Mouse (Mus musculus) left cerebral cortex, postnatal 36 days (tissue): ENCODE data around the gene Ptpn13. TPM values are rescaled to one million over a fixed set of nuclear protein-coding genes. Genes with fewer than 3 reads are reported as not detected.

ENCODE experiments used
- DNase-seq, 2 experiments: peaks; one replicate each; pipeline ENCODE4 v3.0.0; 2021 to 2022; ENCODE audit warnings: low spot score in 2 of 2, mixed read lengths in 1 of 2
- intact Hi-C: fragments of 180-260 bp; cut with DNase I; formaldehyde crosslinking; loops from one replicate; pipeline ENCODE4 v1.15.1; 2025
- total RNA-seq, 2 experiments: library from RNA; stranded (reverse); gene quantifications; 2 replicates each; pipeline ENCODE4 v1.2.3; 2021

Ptpn13 gene
- total RNA-seq, 2 experiments from 2014 or later, result 8.3 to 11.6 TPM

- no peak for DNase-seq
- intact Hi-C loops, result loop anchor here (5.0 kb wide), 1 partner anchor 58 kb away; no protein-coding TSS in a partner anchor
Measured at GRCm38 (mm10) chr5:103420568-103420967, 4.4 kb upstream of the Ptpn13 start.

- no peak for DNase-seq
- intact Hi-C loops, result loop anchor here (5.0 kb wide), 1 partner anchor 60 kb away; no protein-coding TSS in a partner anchor
Measured at GRCm38 (mm10) chr5:103422609-103423008, 2.4 kb upstream of the Ptpn13 start.

DNA sequence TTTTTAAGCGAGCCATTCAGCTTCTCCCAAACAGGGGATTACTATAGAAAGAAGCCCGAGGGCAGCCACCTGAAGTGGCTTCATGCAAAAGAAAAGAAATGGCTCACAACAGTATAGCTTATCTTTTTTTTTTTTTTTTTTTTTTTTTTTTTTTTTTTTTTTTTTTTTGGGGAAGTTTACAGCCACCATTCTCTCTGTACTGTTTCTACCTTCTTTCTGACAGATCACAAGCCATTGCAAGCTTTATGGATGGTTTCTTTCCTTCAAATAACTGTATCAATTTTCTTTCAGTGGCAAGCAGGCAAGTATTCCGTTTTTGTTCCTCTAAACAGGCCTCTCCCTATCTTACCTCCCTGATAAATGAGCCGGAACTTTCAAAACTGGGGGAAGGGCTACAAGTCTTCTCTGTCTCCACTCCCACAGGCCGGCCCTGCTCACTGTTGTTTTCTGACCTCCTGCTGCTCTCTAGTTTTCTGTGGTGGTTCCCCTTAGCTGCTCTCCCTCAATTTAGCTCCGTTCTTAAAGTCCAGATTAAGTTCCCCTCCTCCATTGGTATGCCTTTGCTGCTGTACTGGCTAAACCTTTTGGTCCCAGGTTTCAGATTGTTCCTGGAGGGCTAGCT lies 1.6 kb upstream of the Ptpn13 start:
- intact Hi-C loops, result loop anchor here (5.0 kb wide), 1 partner anchor 61 kb away; no protein-coding TSS in a partner anchor
- no peak for DNase-seq

DNA sequence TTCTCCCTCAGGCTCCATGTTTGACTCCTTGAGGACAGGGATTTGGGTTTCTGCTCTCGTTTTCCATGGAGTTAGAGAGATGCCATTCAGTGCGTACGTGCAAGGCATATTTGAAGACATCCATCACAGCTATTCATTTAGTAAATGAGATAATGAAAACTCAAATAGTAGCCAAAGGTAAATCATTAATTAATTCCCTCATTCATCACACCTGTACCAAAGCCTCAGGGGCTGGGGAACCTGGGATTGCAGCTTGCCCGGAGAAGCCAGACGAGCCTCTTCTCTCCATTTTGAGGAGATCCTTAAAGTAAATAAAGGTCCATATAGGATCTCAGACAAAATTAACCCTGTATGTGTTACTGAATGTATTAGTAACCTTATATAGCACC lies 1.1 kb upstream of the Ptpn13 start:
- intact Hi-C loops, result loop anchor here (5.0 kb wide), 1 partner anchor 62 kb away; no protein-coding TSS in a partner anchor
- no peak for DNase-seq

DNA sequence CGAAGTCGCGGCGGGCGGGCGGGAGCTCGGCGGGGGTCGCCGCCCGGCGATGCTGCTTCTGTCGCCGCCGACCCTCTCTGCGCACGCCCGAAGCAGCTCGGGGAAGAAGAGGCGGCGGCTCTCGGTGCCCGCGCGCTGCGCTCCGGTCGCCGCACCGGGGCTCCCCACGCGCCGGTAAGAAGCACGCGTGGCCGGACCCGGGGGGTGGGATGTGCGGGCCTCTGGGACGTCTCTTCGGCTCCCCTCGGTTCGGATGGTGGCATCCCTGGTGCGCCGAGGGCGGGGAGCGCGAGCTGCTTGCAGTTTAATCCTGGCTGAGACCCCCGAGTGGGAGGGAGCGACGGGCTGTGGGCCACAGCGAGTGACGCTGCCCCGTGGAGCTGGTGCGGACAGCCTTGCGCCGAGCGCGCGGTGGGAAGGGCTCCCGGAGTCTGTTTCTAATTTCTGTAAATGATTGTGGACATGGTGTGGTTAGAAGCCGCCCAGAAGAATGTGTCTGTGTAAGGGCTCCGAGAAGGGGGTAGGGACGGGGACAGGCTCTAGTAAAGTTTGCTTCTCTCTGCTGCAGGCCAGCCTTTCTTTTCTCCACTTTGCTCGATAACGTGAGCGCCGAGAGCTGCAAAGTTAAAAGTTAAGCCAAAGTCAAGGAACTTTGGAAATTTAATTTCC lies 505 bp downstream of the Ptpn13 start:
- intact Hi-C loops, result no loop called here

GRCm38 (mm10) chr5:103426250-103426649 lies 1.3 kb downstream of the Ptpn13 start:
- no peak for DNase-seq
- intact Hi-C loops, result no loop called here

More for the DNA sequence above, 505 bp downstream of the Ptpn13 start:
- peak; percentile 7 to 21 for DNase-seq

GRCm38 (mm10) chr5:103430986-103431385 lies 6.0 kb downstream of the Ptpn13 start:
- DNase-seq, result no peak
- intact Hi-C loops, result no loop called here

DNA sequence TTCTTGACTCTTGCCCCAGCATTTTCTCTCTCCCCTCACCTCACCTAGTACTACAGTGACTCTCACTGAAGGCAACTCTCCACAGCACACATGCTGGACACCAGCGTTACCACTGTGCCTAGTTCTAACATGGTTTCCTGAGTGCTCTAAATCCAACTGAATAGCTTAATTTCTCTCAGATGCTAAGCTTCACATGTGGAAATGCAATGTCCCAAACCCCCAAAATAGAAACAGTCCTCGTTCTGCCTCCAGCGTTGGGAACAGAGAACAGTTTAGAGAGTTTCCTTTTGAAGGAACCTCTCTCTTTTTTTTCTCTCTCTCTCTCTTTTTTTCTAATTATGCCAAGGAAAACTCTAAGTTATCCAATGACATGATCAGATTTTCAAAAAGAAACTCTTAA lies 6.5 kb downstream of the Ptpn13 start:
- intact Hi-C loops, result no loop called here
- DNase-seq, result no peak

DNA sequence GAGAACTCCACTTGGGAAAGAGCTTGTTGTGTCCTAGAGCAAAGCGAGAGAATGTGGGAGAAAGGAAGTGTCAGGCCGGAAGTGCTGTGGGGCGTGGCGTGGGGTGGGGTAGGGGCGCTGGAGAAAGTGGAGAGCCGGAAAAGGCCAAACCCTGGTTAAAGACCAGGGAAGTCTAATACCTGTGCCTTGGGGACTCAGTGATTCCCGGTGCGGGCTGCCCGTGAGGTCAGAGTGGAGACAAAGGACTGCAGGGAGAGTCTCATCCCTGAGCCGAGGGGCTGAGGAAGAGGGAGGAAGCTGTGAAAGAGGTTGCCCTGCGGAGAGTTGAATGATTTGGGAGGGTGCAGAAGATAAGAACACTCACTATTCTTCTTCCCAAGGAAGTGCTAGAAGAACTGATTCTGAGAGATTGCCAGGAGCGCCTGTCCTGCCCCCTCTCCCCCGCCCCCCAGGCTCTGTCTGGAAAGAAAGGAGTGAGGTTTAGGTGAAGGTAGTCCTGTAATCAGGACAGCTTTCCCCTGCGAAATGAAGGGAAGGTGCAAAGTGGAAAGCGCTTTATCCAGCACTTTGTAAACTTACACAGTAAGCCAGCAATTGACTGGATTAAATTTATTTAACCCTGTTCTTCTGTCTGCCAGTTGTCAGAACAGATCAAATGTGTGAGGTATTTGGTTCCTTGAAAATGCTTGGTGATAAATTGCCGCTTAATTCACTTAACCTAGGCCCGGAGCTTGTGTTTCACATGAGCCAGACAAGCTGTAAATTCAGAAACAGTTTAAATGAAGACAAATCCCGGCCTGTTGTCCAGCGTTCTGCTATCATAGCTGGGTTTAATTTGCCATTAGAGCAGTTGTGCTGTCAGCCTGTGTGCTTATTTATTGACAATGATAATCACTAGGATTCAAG lies 11.3 kb downstream of the Ptpn13 start:
- DNase-seq, result no peak
- intact Hi-C loops, result no loop called here

DNA sequence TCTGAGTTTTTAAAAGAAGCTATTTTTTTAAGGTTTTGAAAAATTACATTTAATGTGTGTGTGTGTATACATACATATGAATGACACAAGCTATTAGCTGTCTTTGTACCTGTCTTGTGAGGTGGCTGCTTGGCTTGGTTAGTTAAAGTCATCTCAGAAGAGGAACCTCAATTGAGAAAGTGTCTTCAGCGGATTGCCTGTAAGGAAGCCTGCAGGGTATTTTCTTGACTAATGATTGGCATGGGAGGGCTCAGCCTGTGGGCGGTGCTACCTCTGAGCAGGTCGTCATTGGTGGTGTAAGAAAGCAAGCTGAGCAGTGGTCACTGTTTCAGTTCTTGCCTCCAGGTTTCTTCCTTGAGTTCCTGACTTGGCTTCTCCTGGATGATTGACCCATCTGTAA lies 12.7 kb downstream of the Ptpn13 start:
- intact Hi-C loops, result no loop called here
- DNase-seq, result no peak

GRCm38 (mm10) chr5:103439171-103439570 lies 14.2 kb downstream of the Ptpn13 start:
- no peak for DNase-seq
- intact Hi-C loops, result no loop called here

DNA sequence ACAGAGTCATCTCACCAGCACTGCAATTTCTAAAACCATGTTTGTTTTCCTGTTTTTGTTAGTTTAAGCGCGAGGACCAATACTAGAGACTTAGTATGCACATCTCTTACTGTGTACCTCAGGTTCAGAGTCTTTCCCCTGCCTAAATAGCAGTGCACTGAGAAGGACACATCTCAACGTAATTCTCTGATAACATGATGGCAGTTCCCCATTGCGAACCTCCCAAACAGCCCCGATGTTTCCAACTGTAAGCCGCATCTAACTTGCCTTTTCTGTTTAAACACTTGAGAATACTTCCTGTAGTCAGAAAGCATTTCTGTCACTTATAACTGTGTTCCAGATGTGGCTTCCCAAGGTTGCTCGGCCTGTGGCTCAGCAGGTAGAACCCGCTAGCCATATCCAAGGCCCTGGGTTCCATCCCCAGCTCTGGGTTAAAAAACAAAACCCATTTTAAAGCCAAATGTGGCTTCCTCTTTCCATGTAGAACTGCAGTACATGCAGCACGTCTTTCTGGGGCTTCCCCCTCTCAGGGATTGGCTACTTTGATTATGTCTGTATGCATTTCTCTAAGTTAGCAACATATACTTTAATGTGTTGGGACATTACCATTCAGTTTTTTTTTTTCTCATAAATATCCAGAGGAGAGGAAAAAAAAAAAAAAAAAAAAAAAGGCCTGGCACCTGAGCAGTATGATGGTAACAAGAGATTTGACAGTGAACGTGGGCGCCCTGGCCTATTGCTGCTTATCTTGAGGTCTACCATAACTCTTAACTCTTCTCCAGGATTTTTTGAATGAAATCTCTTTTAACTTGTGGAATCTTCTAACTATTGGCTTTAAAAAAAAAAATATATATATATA lies 15.7 kb downstream of the Ptpn13 start:
- no peak for DNase-seq
- intact Hi-C loops, result no loop called here

DNA sequence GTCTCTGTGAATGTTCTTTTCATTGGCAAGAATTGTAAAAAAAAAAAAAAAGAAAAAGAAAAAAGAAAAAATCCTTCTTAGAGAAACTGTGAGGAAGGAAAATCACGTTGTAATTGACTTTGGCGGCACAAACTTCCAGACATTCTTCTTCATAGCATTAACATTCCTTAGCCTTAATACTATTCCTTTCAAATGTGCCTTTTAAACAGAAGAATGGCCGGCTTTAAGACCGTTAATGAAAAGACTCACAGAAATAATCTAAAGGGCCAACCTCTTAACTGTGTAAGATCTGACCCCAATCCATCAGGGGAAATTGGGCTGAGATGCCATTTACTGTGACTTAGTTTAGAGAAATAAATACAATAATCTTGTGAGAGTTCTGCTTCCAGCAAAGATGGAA lies 16.7 kb downstream of the Ptpn13 start:
- intact Hi-C loops, result no loop called here
- DNase-seq, result no peak

GRCm38 (mm10) chr5:103442269-103442688 lies 17.3 kb downstream of the Ptpn13 start:
- DNase-seq, result no peak
- intact Hi-C loops, result no loop called here

DNA sequence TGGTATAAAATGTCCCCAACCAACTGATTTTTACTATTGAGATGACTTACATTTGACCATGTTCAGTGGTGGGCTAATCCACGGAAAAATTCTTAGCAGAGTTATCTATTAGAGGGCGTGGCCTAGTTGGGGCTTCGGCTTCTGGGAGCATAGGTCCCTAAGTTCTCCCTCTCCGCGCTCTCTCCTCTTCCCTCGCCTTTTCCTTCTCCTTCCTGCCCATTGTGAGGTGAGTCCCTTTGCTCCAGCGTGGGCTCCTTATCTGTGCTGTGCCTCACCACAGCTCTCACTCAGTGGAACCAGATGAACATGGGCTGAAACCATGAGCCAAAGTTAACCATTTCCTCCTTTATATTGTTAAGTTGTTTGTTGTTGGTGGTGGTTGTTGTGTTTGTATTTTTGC lies 17.9 kb downstream of the Ptpn13 start:
- intact Hi-C loops, result no loop called here
- no peak for DNase-seq

DNA sequence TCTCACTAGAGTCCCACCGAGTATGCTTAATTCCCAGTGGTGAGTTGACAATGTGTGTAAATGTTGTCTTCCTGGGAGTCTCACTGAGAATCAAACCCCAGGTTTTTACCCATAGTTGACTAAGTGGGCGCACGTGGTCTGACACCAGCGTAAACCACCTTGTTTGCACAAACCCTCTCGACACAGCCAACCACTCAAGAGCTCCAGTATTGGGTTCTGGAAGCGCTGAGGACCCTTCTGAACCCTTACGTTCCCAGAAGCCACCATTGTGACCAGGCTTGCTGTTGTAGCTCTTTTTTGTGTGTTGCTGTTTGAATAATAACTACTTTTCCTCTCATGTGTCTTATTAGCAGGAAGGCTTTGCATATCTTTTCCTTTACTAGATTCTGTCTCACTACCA lies 20.4 kb downstream of the Ptpn13 start:
- intact Hi-C loops, result no loop called here
- DNase-seq, result no peak

DNA sequence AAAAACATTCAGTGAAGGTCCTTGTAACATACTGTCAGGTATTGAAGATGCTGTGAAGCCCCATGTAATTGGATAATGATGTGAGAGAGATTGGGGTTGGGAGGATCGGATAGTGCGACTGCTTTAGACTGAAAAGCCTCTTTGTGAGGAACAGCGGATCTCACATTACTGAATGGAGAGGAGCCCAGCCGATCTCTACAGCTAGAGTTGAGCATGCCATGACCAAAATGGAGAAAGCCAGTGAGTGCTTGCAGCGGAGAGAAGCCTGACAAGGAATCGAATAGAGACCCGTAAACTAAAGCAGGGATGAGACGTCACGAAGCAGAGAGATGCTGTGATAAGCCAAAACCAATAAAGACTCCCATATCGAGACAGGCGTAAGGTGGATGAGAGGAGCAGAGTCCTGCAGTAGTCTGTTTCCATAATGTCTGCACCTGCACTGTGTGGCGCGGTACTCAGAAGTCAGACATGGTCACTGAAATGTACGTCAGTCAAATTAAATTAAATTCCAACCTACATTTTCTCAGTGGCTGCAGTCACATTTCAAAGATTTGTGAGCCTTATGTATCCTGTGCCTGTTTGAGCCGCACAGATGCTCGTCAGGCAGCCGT lies 22.9 kb downstream of the Ptpn13 start:
- intact Hi-C loops, result no loop called here
- DNase-seq, result no peak

GRCm38 (mm10) chr5:103448470-103448869 lies 23.5 kb downstream of the Ptpn13 start:
- no peak for DNase-seq
- intact Hi-C loops, result no loop called here

GRCm38 (mm10) chr5:103450663-103451062 lies 25.7 kb downstream of the Ptpn13 start:
- intact Hi-C loops, result no loop called here
- DNase-seq, result no peak
